In the genomic region with DNA sequence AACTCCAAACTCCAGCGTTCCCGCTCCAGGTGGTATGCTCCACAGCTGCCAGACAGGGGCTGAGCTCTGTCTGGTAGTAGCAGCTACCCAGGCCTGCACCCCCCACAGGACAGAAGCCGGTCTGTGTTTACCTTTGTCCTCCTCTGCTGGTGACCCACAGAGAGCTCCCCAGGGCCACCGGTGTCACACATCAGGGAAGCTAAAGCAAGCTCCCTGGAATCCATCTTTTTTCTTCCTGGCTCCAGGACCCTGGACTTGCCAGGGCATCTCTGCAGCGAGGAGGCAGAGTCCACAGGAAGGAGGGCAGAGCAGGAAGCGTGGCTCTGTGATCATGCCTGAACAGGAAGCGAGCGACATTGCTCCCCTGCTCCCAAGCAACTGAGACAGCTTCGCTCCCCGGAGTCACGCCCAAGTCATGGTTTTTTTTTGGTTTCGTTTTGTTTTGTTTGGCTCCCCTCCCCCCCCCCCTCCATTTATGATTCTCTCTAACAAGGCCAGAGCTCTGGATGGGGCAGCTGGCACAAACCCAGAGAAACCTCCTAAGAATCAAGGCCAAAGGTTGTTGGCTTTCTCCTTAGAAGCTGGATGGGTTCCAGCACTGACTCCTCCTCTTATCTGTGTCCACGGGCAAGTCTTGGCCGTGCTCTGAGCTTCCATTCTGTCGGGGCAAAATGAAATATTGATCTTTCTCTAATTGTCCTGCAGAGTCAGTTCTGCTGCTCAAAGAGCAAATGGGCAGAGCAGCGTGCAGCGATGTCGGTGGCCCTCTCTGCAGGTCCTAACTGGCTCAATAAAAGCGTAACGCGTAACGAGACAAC, we compare ENCODE assay signal across 8 mouse cellular contexts. TPM values are rescaled to one million over a fixed set of nuclear protein-coding genes. Genes with fewer than 3 reads are reported as not detected.
DNase-seq lines count a peak whose midpoint lies in the region; ATAC-seq lines count a peak whose summit lies in the region.

No protein-coding gene starts in this region.

- peak; percentile 45 to 58 for DNase-seq in urinary bladder, adult 18-20 months (ENCODE audit: low spot score in 2 of 2)
- DNase-seq in urinary bladder, postnatal 10 days (ENCODE audit: low spot score) = no peak
- DNase-seq in embryo, embryonic 10.5 days (ENCODE audit: low spot score) = peak; percentile 61
- no peak for DNase-seq in heart, embryonic 10.5 days (ENCODE audit: low spot score)
- DNase-seq in kidney, adult 8-10 months = peak; percentile 91 to 92
- peak; percentile 46 for DNase-seq in urinary bladder, postnatal 25 days (ENCODE audit: low spot score)

- peak overlapping the region; percentile 61 for H3K9ac ChIP-seq in lung, embryonic 16.5 days (ENCODE audit: low read length)

- no peaks in the 10 kb centered on the region for H3K9me3 ChIP-seq in heart, embryonic 10.5 days
- no peaks in the 10 kb centered on the region for H3K9me3 ChIP-seq in lung, embryonic 16.5 days (ENCODE audit: control insufficient read depth, low read length)

- WGBS in heart, embryonic 10.5 days = 34% methylated on average over 22 of the region's 22 CpGs
- 14% methylated on average over 22 of the region's 22 CpGs for WGBS in lung, embryonic 16.5 days

- H3K4me2 ChIP-seq in lung, embryonic 16.5 days (ENCODE audit: low read depth, low read length) = peak overlapping the region; percentile 68

- peak overlapping the region; percentile 75 for H3K27ac ChIP-seq in heart, embryonic 10.5 days
- H3K27ac ChIP-seq in lung, embryonic 16.5 days (ENCODE audit: low read length) = peak overlapping the region; percentile 80

- peaks cover 3% of the 10 kb centered on the region; the same call in 1 of the 2 replicates for H3K36me3 ChIP-seq in heart, embryonic 10.5 days
- no peaks in the 10 kb centered on the region for H3K36me3 ChIP-seq in lung, embryonic 16.5 days (ENCODE audit: control insufficient read depth, insufficient read depth, low read length)

- H3K27me3 ChIP-seq in heart, embryonic 10.5 days (ENCODE audit: insufficient read depth, poor library complexity, severe bottlenecking) = peaks cover 16% of the 10 kb centered on the region
- no peaks in the 10 kb centered on the region for H3K27me3 ChIP-seq in lung, embryonic 16.5 days (ENCODE audit: control insufficient read depth, insufficient read depth, low read depth, low read length)

- ATAC-seq in lung, embryonic 16.5 days (ENCODE audit: low read depth) = peak; percentile 88
- ATAC-seq in neutrophil, adult 5-6 weeks (ENCODE audit: extremely low read depth, insufficient number of reproducible peaks, low FRiP score, poor library complexity, severe bottlenecking) = peak; percentile 59

- peaks cover 24% of the 10 kb centered on the region for H3K4me1 ChIP-seq in heart, embryonic 10.5 days
- H3K4me1 ChIP-seq in lung, embryonic 16.5 days (replicated peaks; ENCODE audit: control insufficient read depth, insufficient read depth, low read length) = peaks cover 11% of the 10 kb centered on the region

- H3K4me3 ChIP-seq in heart, embryonic 10.5 days = peak overlapping the region; percentile 47
- H3K4me3 ChIP-seq in lung, embryonic 16.5 days (ENCODE audit: low read length) = peak overlapping the region; percentile 53

RNA-seq across cellular contexts. Expression of gene Slc2a9, which starts 22.8 kb away (rescaled TPM):
- polyA plus RNA-seq in heart, embryonic 10.5 days (2016; fragmentation: Nextera tagmentation; extraction: Ambion mirVana) = 0.31 and 0.47 TPM in 2 replicates
- polyA plus RNA-seq in lung, embryonic 16.5 days (2015; fragmentation: Nextera tagmentation; extraction: Ambion mirVana) = 1.2 and 2.4 TPM in 2 replicates
- total RNA-seq in neutrophil, adult 5-6 weeks (2017) = 5.5 and 9.1 TPM in 2 replicates

Comparison
In these comparisons a context has a peak if more than half of its experiments do, and no peak if none do; other contexts are left out.
1. DNase-seq: peak in urinary bladder, adult 18-20 months (2 of 2), embryo, embryonic 10.5 days (single experiment), kidney, adult 8-10 months (2 of 2) and urinary bladder, postnatal 25 days (single experiment); none in urinary bladder, postnatal 10 days (single experiment) and heart, embryonic 10.5 days (single experiment).